Comparison of ENCODE assay signal across 23 mouse cellular contexts in genomic region chr2:76998351-76998750, GRCm38 (mm10). TPM values are rescaled to one million over a fixed set of nuclear protein-coding genes. Genes with fewer than 3 reads are reported as not detected.
DNase-seq lines count a peak whose midpoint lies in the region; ATAC-seq and TF ChIP-seq lines count a peak whose summit lies in the region.
"Had no signal": no experiment of that assay in that cellular context is flagged by ENCODE, and none has a peak within 500 bp of the region (broad histone marks: within the 10 kb centered on the region; RNA-seq: fewer than 3 reads in every experiment).

No protein-coding gene starts in this region.

- DNase-seq in gastrocnemius, adult 2 months = peak; percentile 80
- DNase-seq in gastrocnemius, postnatal 4 days (ENCODE audit: low spot score in 2 of 2) = no peak
- DNase-seq in heart, adult 9 months (ENCODE audit: low spot score in 2 of 2) = peak; percentile 74 to 78
- DNase-seq in heart, postnatal 4 days = peak; percentile 58
- no peak for DNase-seq in embryo, embryonic 11 days
- no peak for DNase-seq in c-Kit-positive CD71-positive TER-119-positive erythroid progenitor cells, embryonic 14.5 days (ENCODE audit: low spot score)
- DNase-seq: adrenal gland, postnatal 25 days; cerebellum, adult 11 months; cerebellum, postnatal 10 days; kidney, adult 2 months; liver; right cerebral cortex, adult 18-20 months; thymus, adult 2 months; thymus, postnatal 4 days had no signal

- no peaks in the 10 kb centered on the region for H3K9me3 ChIP-seq in heart, embryonic 16.5 days (replicated peaks; ENCODE audit: control insufficient read depth, low read length)
- H3K9me3 ChIP-seq: forebrain, embryonic 12.5 days; limb, embryonic 10.5 days; neural tube, embryonic 15.5 days had no signal

- WGBS in heart, embryonic 16.5 days = 34% methylated on average over 5 of the region's 5 CpGs

- H3K4me3 ChIP-seq in gastrocnemius, adult 2 months = peak overlapping the region; percentile 13; the same call in 1 of the 2 replicates
- H3K4me3 ChIP-seq in heart, embryonic 16.5 days (ENCODE audit: low read length) = no peak overlapping the region
- H3K4me3 ChIP-seq: forebrain, embryonic 12.5 days; limb, embryonic 10.5 days; neural tube, embryonic 15.5 days had no signal

- peak; percentile 95 for ATAC-seq in heart, embryonic 16.5 days (replicated peaks; ENCODE audit: extremely low read depth, insufficient read depth, low FRiP score)
- no peak for ATAC-seq in erythroblast, adult 5-6 weeks (replicated peaks; ENCODE audit: low FRiP score, poor library complexity, severe bottlenecking)
- ATAC-seq: CD4-positive, CD25-positive, alpha-beta regulatory T cell, adult 4 months had no signal

- H3K4me1 ChIP-seq in heart, embryonic 16.5 days (ENCODE audit: control insufficient read depth, insufficient read depth, low read length) = peaks cover 3% of the 10 kb centered on the region
- H3K4me1 ChIP-seq: forebrain, embryonic 12.5 days; limb, embryonic 10.5 days; neural tube, embryonic 15.5 days had no signal

- no peak for TF ChIP-seq CTCF in gastrocnemius, adult 2 months (IDR thresholded peaks at IDR 0.05)

- H3K27me3 ChIP-seq in heart, embryonic 16.5 days (ENCODE audit: control insufficient read depth, insufficient read depth, low read length) = no peaks in the 10 kb centered on the region
- H3K27me3 ChIP-seq: forebrain, embryonic 12.5 days; neural tube, embryonic 15.5 days had no signal

- intact Hi-C loops in gastrocnemius, adult 2 months (cut with DNase I) = no loop called here

- no peak overlapping the region for H3K9ac ChIP-seq in heart, embryonic 16.5 days (ENCODE audit: low read length)
- H3K9ac ChIP-seq: forebrain, embryonic 12.5 days; hindbrain, embryonic 14.5 days; neural tube, embryonic 15.5 days had no signal

- no peaks in the 10 kb centered on the region for H3K36me3 ChIP-seq in heart, embryonic 16.5 days (ENCODE audit: control insufficient read depth, insufficient read depth)
- H3K36me3 ChIP-seq: forebrain, embryonic 12.5 days; limb, embryonic 10.5 days; neural tube, embryonic 15.5 days had no signal

- no peak overlapping the region for H3K4me2 ChIP-seq in heart, embryonic 16.5 days (ENCODE audit: low read depth, low read length)
- H3K4me2 ChIP-seq: forebrain, embryonic 12.5 days; hindbrain, embryonic 14.5 days; neural tube, embryonic 15.5 days had no signal

- peak overlapping the region; percentile 83 for H3K27ac ChIP-seq in gastrocnemius, adult 2 months
- peak overlapping the region; percentile 70 for H3K27ac ChIP-seq in heart, embryonic 16.5 days (ENCODE audit: low read length)
- H3K27ac ChIP-seq: forebrain, embryonic 12.5 days; hindbrain, embryonic 14.5 days; kidney, postnatal 0 days; limb, embryonic 10.5 days; macrophage; neural tube, embryonic 15.5 days had no signal

RNA-seq across cellular contexts. Expression of gene Ttn, which starts 16.0 kb away (rescaled TPM):
- 1,000 to 10,000 TPM; 6,941 to 7,187 TPM for total RNA-seq in gastrocnemius, adult 2 months (2021)
- 1,000 to 10,000 TPM; 3,850 to 4,932 TPM for total RNA-seq in gastrocnemius, postnatal 4 days (2021)
- 717 and 788 TPM in 2 replicates for polyA plus RNA-seq in heart, embryonic 16.5 days (2015; fragmentation: Nextera tagmentation; extraction: Ambion mirVana)
- total RNA-seq in heart, postnatal 4 days (2021) = 1,000 to 10,000 TPM; 2,325 to 2,346 TPM
- total RNA-seq in erythroblast, adult 5-6 weeks (2015; ENCODE audit: low replicate concordance) = not detected in 2 replicates
- under 0.01 and 0.14 TPM in 2 replicates for total RNA-seq in erythroblast, adult 5-6 weeks (2017; ENCODE audit: low replicate concordance)
- polyA plus RNA-seq: macrophage had no signal

Comparison
In these comparisons a context has a peak if more than half of its experiments do, and no peak if none do; other contexts are left out.
1. DNase-seq: peak in gastrocnemius, adult 2 months (single experiment), heart, adult 9 months (2 of 2) and heart, postnatal 4 days (single experiment); none in gastrocnemius, postnatal 4 days (0 of 2), embryo, embryonic 11 days (single experiment) and c-Kit-positive CD71-positive TER-119-positive erythroid progenitor cells, embryonic 14.5 days (single experiment).
2. RNA of gene Ttn, which starts 16.0 kb away (total RNA-seq): 6,941 to 7,187 TPM in gastrocnemius, adult 2 months, 3,850 to 4,932 TPM in gastrocnemius, postnatal 4 days and 2,325 to 2,346 TPM in heart, postnatal 4 days; under 0.01 to 0.14 TPM in erythroblast, adult 5-6 weeks; every median in the first group is over 1,000 times any median in the second.